Mouse (Mus musculus) MEL (cell line): ENCODE measurements at regions not wholly inside any gene's neighbourhood (a gene's known extent, or its start where the extent isn't known, plus 50 kb on each side); places are given as distances from the start of the nearest gene placed in this dataset.

Experiments used
- DNase-seq: peaks from one replicate; pipeline ENCODE4 v3.0.0; 2011; ENCODE audit warnings: low read depth, low spot score
- H3K27ac ChIP-seq: 2 replicates; pipeline ENCODE4 v1.5.1; 2012; ENCODE audit warnings: low read depth, mild to moderate bottlenecking, control low read depth, low read length, moderate library complexity; ENCODE audit not compliant: control insufficient read depth
- H3K27me3 ChIP-seq, 2 experiments: fragments of 150-350 bp in 1 of 2; sonication (generic) in 1 of 2; 2 replicates each; pipeline ENCODE4 v1.6.1; 2012; ENCODE audit warnings: low read length in 2 of 2, mild to moderate bottlenecking in 2 of 2, improper control_type of control experiment in 1 of 2, moderate library complexity in 1 of 2; ENCODE audit not compliant: insufficient read depth in 2 of 2, control insufficient read depth in 1 of 2
- H3K36me3 ChIP-seq, 2 experiments: 2 replicates each; pipeline ENCODE4 v1.6.1; 2012 to 2014; ENCODE audit warnings: low read length in 2 of 2, improper control_type of control experiment in 1 of 2, inconsistent platforms in 1 of 2, mild to moderate bottlenecking in 1 of 2; ENCODE audit not compliant: insufficient read depth in 2 of 2, control insufficient read depth in 1 of 2
- H3K4me1 ChIP-seq, 2 experiments: fragments of 150-350 bp in 1 of 2; sonication (generic) in 1 of 2; 2 replicates each; pipeline ENCODE4 v1.6.1; 2012; ENCODE audit warnings: low read length in 2 of 2, improper control_type of control experiment in 1 of 2, mild to moderate bottlenecking in 1 of 2; ENCODE audit not compliant: insufficient read depth in 2 of 2, control insufficient read depth in 1 of 2
- H3K4me3 ChIP-seq, 2 experiments: fragments of 150-350 bp in 1 of 2; sonication (generic) in 1 of 2; 2 replicates each; pipeline ENCODE4 v1.5.1; 2012; ENCODE audit warnings: low read depth in 2 of 2, low read length in 2 of 2, mild to moderate bottlenecking in 2 of 2, moderate library complexity in 2 of 2, control low read depth in 1 of 2, improper control_type of control experiment in 1 of 2; ENCODE audit not compliant: control insufficient read depth in 1 of 2, insufficient read depth in 1 of 2
- H3K79me2 ChIP-seq: 2 replicates; pipeline ENCODE4 v1.6.1; 2012; ENCODE audit warnings: mild to moderate bottlenecking, low read length, moderate library complexity; ENCODE audit not compliant: control insufficient read depth, poor library complexity, insufficient read depth
- H3K9ac ChIP-seq: 2 replicates; pipeline ENCODE4 v1.6.1; 2012; ENCODE audit warnings: low read depth, mild to moderate bottlenecking, control low read depth, low read length, moderate library complexity; ENCODE audit not compliant: control insufficient read depth, poor library complexity, severe bottlenecking
- H3K9me3 ChIP-seq: fragments of 150-350 bp; sonication (generic); replicated peaks from 2 replicates; pipeline ENCODE4 v1.6.1; 2012; ENCODE audit warnings: mild to moderate bottlenecking, low read length, improper control_type of control experiment, moderate library complexity; ENCODE audit not compliant: insufficient read depth
- BHLHE40 ChIP-seq: IDR thresholded peaks from 2 replicates; pipeline ENCODE4 v1.6.1; 2012; ENCODE audit warnings: low read depth, mild to moderate bottlenecking, inconsistent platforms, low read length, improper control_type of control experiment, borderline replicate concordance
- CHD1 ChIP-seq: IDR thresholded peaks from 2 replicates; pipeline ENCODE4 v1.6.1; 2012; ENCODE audit warnings: low read depth, mild to moderate bottlenecking, inconsistent platforms, low read length, improper control_type of control experiment
- CHD2 ChIP-seq: IDR thresholded peaks from 2 replicates; pipeline ENCODE4 v1.6.1; 2011; ENCODE audit warnings: low read length, improper control_type of control experiment
- CTCF ChIP-seq, 3 experiments: IDR thresholded peaks in 2 of 3; conservative IDR thresholded peaks in 1 of 3; 2 replicates each; pipeline ENCODE4 v1.5.1; 2011 to 2012; ENCODE audit warnings: low read length in 3 of 3, low read depth in 2 of 3, mild to moderate bottlenecking in 2 of 3, improper control_type of control experiment in 1 of 3, inconsistent platforms in 1 of 3, mixed read lengths in 1 of 3, moderate library complexity in 1 of 3; ENCODE audit not compliant: control insufficient read depth in 1 of 3, insufficient read depth in 1 of 3, poor library complexity in 1 of 3, severe bottlenecking in 1 of 3
- ETS1 ChIP-seq: IDR thresholded peaks from 2 replicates; pipeline ENCODE4 v1.6.1; 2012; ENCODE audit warnings: low read depth, mild to moderate bottlenecking, inconsistent platforms, low read length, improper control_type of control experiment, moderate library complexity
- GABPA ChIP-seq: IDR thresholded peaks from 2 replicates; pipeline ENCODE4 v1.6.1; 2012; ENCODE audit warnings: low read depth, mild to moderate bottlenecking, inconsistent platforms, low read length, improper control_type of control experiment, moderate library complexity
- GATA1 ChIP-seq: IDR thresholded peaks from 2 replicates; pipeline ENCODE4 v1.6.1; 2011; ENCODE audit warnings: low read depth, low read length, improper control_type of control experiment
- JUND ChIP-seq: IDR thresholded peaks from 2 replicates; pipeline ENCODE4 v1.6.1; 2011; ENCODE audit warnings: low read depth, mild to moderate bottlenecking, improper control_type of control experiment, low read length
- KAT2A ChIP-seq: conservative IDR thresholded peaks from 2 replicates; pipeline ENCODE4 v1.6.1; 2012; ENCODE audit warnings: low read depth, low read length, improper control_type of control experiment, inconsistent platforms
- MAFK ChIP-seq: IDR thresholded peaks from 2 replicates; pipeline ENCODE4 v1.6.1; 2011; ENCODE audit warnings: low read depth, mild to moderate bottlenecking, low read length, improper control_type of control experiment, borderline replicate concordance
- MAX ChIP-seq: IDR thresholded peaks from 2 replicates; pipeline ENCODE4 v1.6.1; 2011; ENCODE audit warnings: low read length, improper control_type of control experiment
- MEF2A ChIP-seq: IDR thresholded peaks from 2 replicates; pipeline ENCODE4 v1.6.1; 2014; ENCODE audit warnings: low read depth, mild to moderate bottlenecking, inconsistent platforms, low read length, improper control_type of control experiment; ENCODE audit not compliant: poor library complexity, insufficient replicate concordance, severe bottlenecking; ENCODE audit errors: extremely low read depth
- MYC ChIP-seq: IDR thresholded peaks from 2 replicates; pipeline ENCODE4 v1.6.1; 2011; ENCODE audit warnings: low read depth, mild to moderate bottlenecking, low read length, improper control_type of control experiment, moderate library complexity
- RCOR1 ChIP-seq: IDR thresholded peaks from 2 replicates; pipeline ENCODE4 v1.6.1; 2012; ENCODE audit warnings: low read depth, mild to moderate bottlenecking, inconsistent platforms, low read length, improper control_type of control experiment
- TAL1 ChIP-seq: IDR thresholded peaks from 2 replicates; pipeline ENCODE4 v1.6.1; 2012; ENCODE audit warnings: mild to moderate bottlenecking, inconsistent platforms, low read length, moderate library complexity, mixed read lengths
- TCF12 ChIP-seq: IDR thresholded peaks from 2 replicates; pipeline ENCODE4 v1.6.1; 2014; ENCODE audit warnings: low read depth, mild to moderate bottlenecking, inconsistent platforms, low read length, improper control_type of control experiment, moderate library complexity
- USF1 ChIP-seq: IDR thresholded peaks from 2 replicates; pipeline ENCODE4 v1.6.1; 2014; ENCODE audit warnings: low read depth, mild to moderate bottlenecking, inconsistent platforms, low read length, improper control_type of control experiment, moderate library complexity
- USF2 ChIP-seq, 2 experiments: IDR thresholded peaks; 2 replicates each; pipeline ENCODE4 v1.6.1; 2011 to 2012; ENCODE audit warnings: improper control_type of control experiment in 2 of 2, low read length in 2 of 2, borderline replicate concordance in 1 of 2, inconsistent platforms in 1 of 2, low read depth in 1 of 2, mild to moderate bottlenecking in 1 of 2; ENCODE audit not compliant: insufficient read depth in 1 of 2
- ZC3H11A ChIP-seq: IDR thresholded peaks from 2 replicates; pipeline ENCODE4 v1.6.1; 2012; ENCODE audit warnings: low read depth, mild to moderate bottlenecking, inconsistent platforms, low read length, improper control_type of control experiment
- ZKSCAN1 ChIP-seq: IDR thresholded peaks from 2 replicates; pipeline ENCODE4 v1.6.1; 2012; ENCODE audit warnings: low read depth, mild to moderate bottlenecking, inconsistent platforms, low read length, improper control_type of control experiment, moderate library complexity
- ZNF384 ChIP-seq: IDR thresholded peaks from 2 replicates; pipeline ENCODE4 v1.6.1; 2012; ENCODE audit warnings: low read depth, mild to moderate bottlenecking, inconsistent platforms, low read length, improper control_type of control experiment

GRCm38 (mm10) chr1:121136284-121136683 lies 196.1 kb downstream of the Insig2 start:
- no peak for TF ChIP-seq BHLHE40
- TF ChIP-seq RCOR1 = no peak
- no peak for TF ChIP-seq USF2 (IDR thresholded peaks at IDR 0.05; ENCODE audit: borderline replicate concordance in 1 of 2, insufficient read depth in 1 of 2, low read depth in 1 of 2, low read length in 2 of 2)
- TF ChIP-seq GABPA = no peak
- TF ChIP-seq CHD2 = no peak
- no peak for TF ChIP-seq MYC
- TF ChIP-seq JUND = no peak
- TF ChIP-seq ZNF384 = no peak
- TF ChIP-seq TAL1 = no peak
- Histone ChIP-seq H3K27ac (no peak overlapping the region), H3K9me3 (no peaks in the 10 kb centered on the region), H3K36me3 (no peaks in the 10 kb centered on the region), H3K27me3 (no peaks in the 10 kb centered on the region), H3K79me2 (no peaks in the 10 kb centered on the region), H3K9ac (no peak overlapping the region), H3K4me3 (no peak overlapping the region), H3K4me1 (no peaks in the 10 kb centered on the region)
- no peak for DNase-seq

- Histone ChIP-seq H3K79me2 (no peaks in the 10 kb centered on the region), H3K9ac (no peak overlapping the region)
- TF ChIP-seq TCF12 (no peak), MAFK (no peak), TAL1 (no peak), ZC3H11A (no peak), ETS1 (no peak), KAT2A (no peak), MEF2A (no peak), USF2 (IDR thresholded peaks at IDR 0.05; ENCODE audit: borderline replicate concordance in 1 of 2, insufficient read depth in 1 of 2, low read depth in 1 of 2, low read length in 2 of 2) (no peak), CHD1 (no peak), ZKSCAN1 (no peak), USF1 (no peak), GATA1 (no peak), RCOR1 (no peak), CTCF (IDR thresholded peaks at IDR 0.05 in 2 of 3, conservative IDR thresholded peaks at IDR 0.05 in 1 of 3; ENCODE audit: control insufficient read depth in 1 of 3, insufficient read depth in 1 of 3, low read depth in 2 of 3, low read length in 3 of 3, poor library complexity in 1 of 3, severe bottlenecking in 1 of 3) (no peak), MAX (no peak)
- TF ChIP-seq, all 39 proteins: peak for 0
- Histone ChIP-seq H3K36me3 (no peaks in the 10 kb centered on the region), H3K4me3 (no peak overlapping the region), H3K4me1 (no peaks in the 10 kb centered on the region), H3K9me3 (no peaks in the 10 kb centered on the region), H3K27ac (no peak overlapping the region), H3K27me3 (no peaks in the 10 kb centered on the region)
- DNase-seq = no peak
Measured at GRCm38 (mm10) chr1:121136846-121137245, 195.5 kb downstream of the Insig2 start.
